Mouse (Mus musculus): Measurements from ENCODE around the gene Bcat2. TPM values are rescaled to one million over a fixed set of nuclear protein-coding genes. Genes with fewer than 3 reads are reported as not detected.

Bcat2 gene
- polyA plus RNA-seq, 1 experiment from 2014 or later, result 29.2 TPM

DNA sequence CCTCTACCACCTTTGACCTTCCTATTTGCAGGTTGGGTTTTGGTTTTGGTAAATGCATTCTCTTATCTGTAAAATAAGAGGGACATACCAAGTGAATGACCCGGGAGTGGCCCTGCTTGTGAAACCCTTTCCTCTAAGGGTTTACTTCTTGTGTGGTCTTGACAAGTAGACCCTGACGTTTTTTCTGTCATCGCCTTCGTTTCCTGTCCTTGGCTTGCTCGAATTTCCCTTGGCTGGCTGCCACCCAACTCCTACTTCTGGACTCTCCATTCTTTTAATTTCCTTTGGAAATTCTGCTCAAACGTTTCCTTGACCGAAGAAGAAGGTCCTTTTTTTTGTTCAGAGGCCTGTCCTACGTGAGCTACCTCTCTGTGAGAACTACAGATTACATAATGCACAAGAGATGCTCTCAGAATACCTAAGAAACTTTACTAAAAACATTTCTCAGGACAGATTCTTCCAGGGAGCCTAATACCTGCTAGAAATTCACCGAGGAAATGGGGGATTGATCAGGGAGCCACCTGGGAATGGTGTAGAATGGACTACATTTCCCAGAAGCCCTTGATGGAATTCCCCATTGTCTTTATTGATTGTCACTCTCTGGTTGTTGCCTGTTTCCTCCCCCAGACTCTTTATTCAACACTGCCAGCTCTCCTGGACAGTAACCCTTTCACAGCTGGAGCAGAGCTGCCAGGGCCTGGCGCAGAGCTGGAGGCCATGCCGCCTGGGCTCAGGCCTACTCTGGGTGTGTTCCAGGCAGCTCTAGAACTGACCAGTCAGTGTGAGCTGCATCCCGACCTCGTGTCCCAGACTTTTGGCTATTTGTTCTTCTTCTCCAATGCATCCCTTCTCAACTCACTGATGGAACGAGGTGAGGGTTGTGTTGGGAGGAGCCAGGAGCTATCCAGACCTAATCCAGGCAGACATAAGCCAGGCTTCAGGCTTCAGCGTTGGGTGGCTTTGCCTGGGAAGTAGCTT, 66.0 kb downstream of the Bcat2 start:
- 0 out of 2 replicates have a peak, but pooled peaks cover 9% of the 10 kb centered on the region for H3K27me3 ChIP-seq (replicated peaks)
- H3K4me2 ChIP-seq (replicated peaks), result no peak overlapping the region
- H3K36me3 ChIP-seq, result peaks cover 5% of the 10 kb centered on the region; the same call in 1 of the 2 replicates
- no peak overlapping the region for H3K27ac ChIP-seq
- ATAC-seq (ENCODE audit: low FRiP score, low read depth), result no peak
- peaks cover 14% of the 10 kb centered on the region for H3K4me1 ChIP-seq
- 86% methylated on average over 15 of the region's 15 CpGs for WGBS
- no peak overlapping the region for H3K9ac ChIP-seq
- no peak overlapping the region for H3K4me3 ChIP-seq
- H3K9me3 ChIP-seq, result no peaks in the 10 kb centered on the region

- H3K4me2 ChIP-seq (replicated peaks), result peak overlapping the region; percentile 53; the same call in 1 of the 2 replicates
Observed at GRCm38 (mm10) chr7:45637710-45638109, 67.8 kb downstream of the Bcat2 start.

GRCm38 (mm10) chr7:45638623-45639401, 68.9 kb downstream of the Bcat2 start:
- peak overlapping the region; percentile 13; the same call in 1 of the 2 replicates for H3K4me3 ChIP-seq
- no peaks in the 10 kb centered on the region for H3K27me3 ChIP-seq (replicated peaks)
- H3K9me3 ChIP-seq, result no peaks in the 10 kb centered on the region
- WGBS, result 20% methylated on average over 29 of the region's 29 CpGs
- H3K27ac ChIP-seq, result no peak overlapping the region
- H3K9ac ChIP-seq, result 0 out of 2 replicates have a peak overlapping the region, but pooled peaks have one; percentile 23
- peak; percentile 69 for ATAC-seq (ENCODE audit: low FRiP score, low read depth)
- peak overlapping the region; percentile 53 for H3K4me2 ChIP-seq (replicated peaks)
- peaks cover 5% of the 10 kb centered on the region; the same call in 1 of the 2 replicates for H3K36me3 ChIP-seq
- peaks cover 15% of the 10 kb centered on the region for H3K4me1 ChIP-seq

More at GRCm38 (mm10) chr7:45637710-45638109, 67.8 kb downstream of the Bcat2 start:
- H3K27ac ChIP-seq, result no peak overlapping the region
- H3K36me3 ChIP-seq, result peaks cover 5% of the 10 kb centered on the region; the same call in 1 of the 2 replicates
- H3K9me3 ChIP-seq, result no peaks in the 10 kb centered on the region
- 0 out of 2 replicates have a peak, but pooled peaks cover 4% of the 10 kb centered on the region for H3K27me3 ChIP-seq (replicated peaks)
- 94% methylated on average over 6 of the region's 6 CpGs for WGBS
- ATAC-seq (ENCODE audit: low FRiP score, low read depth), result no peak
- H3K4me1 ChIP-seq, result peaks cover 12% of the 10 kb centered on the region
- H3K4me3 ChIP-seq, result no peak overlapping the region
- H3K9ac ChIP-seq, result 0 out of 2 replicates have a peak overlapping the region, but pooled peaks have one; percentile 23

Other genes starting within 250 kb of the Bcat2 start
- gene Trpm4, start 236.4 kb upstream of the Bcat2 start, polyA plus RNA-seq (2016; fragmentation: Nextera tagmentation; extraction: Ambion mirVana), result 9.6 and 11.0 TPM in 2 replicates
- 0.46 and 0.77 TPM in 2 replicates for gene Hrc, start 234.9 kb upstream of the Bcat2 start, polyA plus RNA-seq (2016; fragmentation: Nextera tagmentation; extraction: Ambion mirVana)
- gene Ppfia3, start 203.1 kb upstream of the Bcat2 start, polyA plus RNA-seq (2016; fragmentation: Nextera tagmentation; extraction: Ambion mirVana), result 17.1 and 18.1 TPM in 2 replicates
- 3.5 TPM in 2 replicates for gene Lin7b, start 199.6 kb upstream of the Bcat2 start, polyA plus RNA-seq (2016; fragmentation: Nextera tagmentation; extraction: Ambion mirVana)
- 269 and 286 TPM in 2 replicates for gene Snrnp70, start 174.4 kb upstream of the Bcat2 start, polyA plus RNA-seq (2016; fragmentation: Nextera tagmentation; extraction: Ambion mirVana)
- not detected in 2 replicates for gene Kcna7, start 164.5 kb upstream of the Bcat2 start, polyA plus RNA-seq (2016; fragmentation: Nextera tagmentation; extraction: Ambion mirVana)
- 0.57 and 0.65 TPM in 2 replicates for gene Ntf5, start 156.5 kb upstream of the Bcat2 start, polyA plus RNA-seq (2016; fragmentation: Nextera tagmentation; extraction: Ambion mirVana)
- gene Lhb, start 149.3 kb upstream of the Bcat2 start, polyA plus RNA-seq (2016; fragmentation: Nextera tagmentation; extraction: Ambion mirVana), result not detected in 2 replicates
- gene Gys1, start 135.3 kb upstream of the Bcat2 start, polyA plus RNA-seq (2016; fragmentation: Nextera tagmentation; extraction: Ambion mirVana), result 31.8 and 32.7 TPM in 2 replicates
- gene Ruvbl2, start 132.1 kb upstream of the Bcat2 start, polyA plus RNA-seq (2016; fragmentation: Nextera tagmentation; extraction: Ambion mirVana), result 126 and 127 TPM in 2 replicates
- 5,746 and 6,117 TPM in 2 replicates for gene Ftl1, start 110.3 kb upstream of the Bcat2 start, polyA plus RNA-seq (2016; fragmentation: Nextera tagmentation; extraction: Ambion mirVana)
- gene Bax, start 103.3 kb upstream of the Bcat2 start, polyA plus RNA-seq (2016; fragmentation: Nextera tagmentation; extraction: Ambion mirVana), result 262 and 276 TPM in 2 replicates
- 0.41 and 0.60 TPM in 2 replicates for gene Tulp2, start 88.3 kb upstream of the Bcat2 start, polyA plus RNA-seq (2016; fragmentation: Nextera tagmentation; extraction: Ambion mirVana)
- gene Gm45808, start 83.3 kb upstream of the Bcat2 start, polyA plus RNA-seq (2016; fragmentation: Nextera tagmentation; extraction: Ambion mirVana), result not detected in 2 replicates
- 2.3 and 2.8 TPM in 2 replicates for gene Dhdh, start 81.3 kb upstream of the Bcat2 start, polyA plus RNA-seq (2016; fragmentation: Nextera tagmentation; extraction: Ambion mirVana)
- gene Nucb1, start 59.7 kb upstream of the Bcat2 start, polyA plus RNA-seq (2016; fragmentation: Nextera tagmentation; extraction: Ambion mirVana), result 118 and 119 TPM in 2 replicates
- gene Ppp1r15a, start 43.9 kb upstream of the Bcat2 start, polyA plus RNA-seq (2016; fragmentation: Nextera tagmentation; extraction: Ambion mirVana), result 19.4 and 20.1 TPM in 2 replicates
- 3.2 and 3.5 TPM in 2 replicates for gene Plekha4, start 43.8 kb upstream of the Bcat2 start, polyA plus RNA-seq (2016; fragmentation: Nextera tagmentation; extraction: Ambion mirVana)
- gene Hsd17b14, start 15.3 kb upstream of the Bcat2 start, polyA plus RNA-seq (2016; fragmentation: Nextera tagmentation; extraction: Ambion mirVana), result 0.26 and 0.43 TPM in 2 replicates
- not detected in 2 replicates for gene Fgf21, start 45.3 kb downstream of the Bcat2 start, polyA plus RNA-seq (2016; fragmentation: Nextera tagmentation; extraction: Ambion mirVana)
- gene Fut1, start 47.1 kb downstream of the Bcat2 start, polyA plus RNA-seq (2016; fragmentation: Nextera tagmentation; extraction: Ambion mirVana), result not detected in 2 replicates
- gene Izumo1, start 51.7 kb downstream of the Bcat2 start, polyA plus RNA-seq (2016; fragmentation: Nextera tagmentation; extraction: Ambion mirVana), result 0.23 TPM in 1 of 2 replicates, not detected in the other
- gene Rasip1, start 57.3 kb downstream of the Bcat2 start, polyA plus RNA-seq (2016; fragmentation: Nextera tagmentation; extraction: Ambion mirVana), result 16.5 and 16.8 TPM in 2 replicates
- 3.5 and 4.9 TPM in 2 replicates for gene Mamstr, start 69.8 kb downstream of the Bcat2 start, polyA plus RNA-seq (2016; fragmentation: Nextera tagmentation; extraction: Ambion mirVana)
- gene Fut2, start 96.2 kb downstream of the Bcat2 start, polyA plus RNA-seq (2016; fragmentation: Nextera tagmentation; extraction: Ambion mirVana), result 0.17 and 0.20 TPM in 2 replicates
- 1.2 and 1.7 TPM in 2 replicates for gene Ntn5, start 113.9 kb downstream of the Bcat2 start, polyA plus RNA-seq (2016; fragmentation: Nextera tagmentation; extraction: Ambion mirVana)
- 1.0 and 1.2 TPM in 2 replicates for gene Sec1, start 124.2 kb downstream of the Bcat2 start, polyA plus RNA-seq (2016; fragmentation: Nextera tagmentation; extraction: Ambion mirVana)
- 35.5 and 36.6 TPM in 2 replicates for gene Car11, start 129.7 kb downstream of the Bcat2 start, polyA plus RNA-seq (2016; fragmentation: Nextera tagmentation; extraction: Ambion mirVana)
- 4.1 TPM in 2 replicates for gene Dbp, start 134.9 kb downstream of the Bcat2 start, polyA plus RNA-seq (2016; fragmentation: Nextera tagmentation; extraction: Ambion mirVana)
- gene Rpl18, start 145.3 kb downstream of the Bcat2 start, polyA plus RNA-seq (2016; fragmentation: Nextera tagmentation; extraction: Ambion mirVana), result 665 and 700 TPM in 2 replicates
- 28.0 and 29.0 TPM in 2 replicates for gene Sphk2, start 147.8 kb downstream of the Bcat2 start, polyA plus RNA-seq (2016; fragmentation: Nextera tagmentation; extraction: Ambion mirVana)
- 0.94 and 1.00 TPM in 2 replicates for gene Fam83e, start 151.1 kb downstream of the Bcat2 start, polyA plus RNA-seq (2016; fragmentation: Nextera tagmentation; extraction: Ambion mirVana)
- gene Spaca4, start 155.7 kb downstream of the Bcat2 start, polyA plus RNA-seq (2016; fragmentation: Nextera tagmentation; extraction: Ambion mirVana), result not detected in 2 replicates
- 10.9 and 14.1 TPM in 2 replicates for gene Lmtk3, start 213.6 kb downstream of the Bcat2 start, polyA plus RNA-seq (2016; fragmentation: Nextera tagmentation; extraction: Ambion mirVana)
- 2.1 and 2.4 TPM in 2 replicates for gene Sult2b1, start 214.5 kb downstream of the Bcat2 start, polyA plus RNA-seq (2016; fragmentation: Nextera tagmentation; extraction: Ambion mirVana)
- 305 and 308 TPM in 2 replicates for gene Cyth2, start 244.4 kb downstream of the Bcat2 start, polyA plus RNA-seq (2016; fragmentation: Nextera tagmentation; extraction: Ambion mirVana)

Data from neural tube, embryonic 12.5 days (tissue).